Mouse (Mus musculus): ENCODE data around the gene Epb41l1. TPM values are rescaled to one million over a fixed set of nuclear protein-coding genes. Genes with fewer than 3 reads are reported as not detected.
A peak's percentile ranks its signal among the peaks of the same experiment; 100 is the strongest.

The Epb41l1 gene
- polyA plus RNA-seq, 1 experiment from 2014 or later = 18.5 TPM

- 75% methylated on average over 7 of the region's 7 CpGs for WGBS
- Histone ChIP-seq H3K4me2 (ENCODE audit: low read length) (no peak overlapping the region), H3K27ac (ENCODE audit: low read length) (no peak overlapping the region), H3K4me3 (ENCODE audit: low read depth, low read length) (no peak overlapping the region), H3K36me3 (ENCODE audit: control insufficient read depth, insufficient read depth, low read length) (peaks cover 19% of the 10 kb centered on the region), H3K27me3 (ENCODE audit: control insufficient read depth, insufficient read depth, low read depth, low read length) (no peaks in the 10 kb centered on the region), H3K9ac (ENCODE audit: low read depth, low read length) (no peak overlapping the region), H3K4me1 (ENCODE audit: control insufficient read depth, insufficient read depth, low read length) (no peaks in the 10 kb centered on the region), H3K9me3 (replicated peaks; ENCODE audit: control insufficient read depth, low read length, poor library complexity, severe bottlenecking) (no peaks in the 10 kb centered on the region)
- ATAC-seq = no peak
Measured at GRCm38 (mm10) chr2:156540991-156541390, 120.3 kb downstream of the Epb41l1 start.

GRCm38 (mm10) chr2:156542410-156542809 is 121.7 kb downstream of the Epb41l1 start:
- Histone ChIP-seq H3K4me2 (ENCODE audit: low read length) (no peak overlapping the region), H3K27me3 (ENCODE audit: control insufficient read depth, insufficient read depth, low read depth, low read length) (no peaks in the 10 kb centered on the region), H3K36me3 (ENCODE audit: control insufficient read depth, insufficient read depth, low read length) (peaks cover 16% of the 10 kb centered on the region), H3K27ac (ENCODE audit: low read length) (no peak overlapping the region), H3K9ac (ENCODE audit: low read depth, low read length) (no peak overlapping the region), H3K4me3 (ENCODE audit: low read depth, low read length) (no peak overlapping the region), H3K9me3 (replicated peaks; ENCODE audit: control insufficient read depth, low read length, poor library complexity, severe bottlenecking) (no peaks in the 10 kb centered on the region), H3K4me1 (ENCODE audit: control insufficient read depth, insufficient read depth, low read length) (peaks cover 5% of the 10 kb centered on the region)
- 69% methylated on average over 8 of the region's 8 CpGs for WGBS
- ATAC-seq = no peak

GRCm38 (mm10) chr2:156543804-156544203 is 123.1 kb downstream of the Epb41l1 start:
- WGBS = 83% methylated on average over 3 of the region's 3 CpGs
- Histone ChIP-seq H3K4me3 (ENCODE audit: low read depth, low read length) (no peak overlapping the region), H3K4me1 (ENCODE audit: control insufficient read depth, insufficient read depth, low read length) (peaks cover 14% of the 10 kb centered on the region)

GRCm38 (mm10) chr2:156547123-156547891 is 126.6 kb downstream of the Epb41l1 start, which contains the start of gene Aar2:
Gene Aar2, plus strand, starts transcription at chr2:156547584.
- no peaks in the 10 kb centered on the region for H3K9me3 ChIP-seq (replicated peaks; ENCODE audit: control insufficient read depth, low read length, poor library complexity, severe bottlenecking)
- H3K27me3 ChIP-seq (ENCODE audit: control insufficient read depth, insufficient read depth, low read depth, low read length) = no peaks in the 10 kb centered on the region
- H3K4me1 ChIP-seq (ENCODE audit: control insufficient read depth, insufficient read depth, low read length) = peaks cover 18% of the 10 kb centered on the region
- 5% methylated on average over 39 of the region's 39 CpGs for WGBS
- peak within 1 kb of the TSS; percentile 88 for H3K4me3 ChIP-seq (ENCODE audit: low read depth, low read length)
- H3K36me3 ChIP-seq (ENCODE audit: control insufficient read depth, insufficient read depth, low read length) = peaks cover 10% of the 10 kb centered on the region
- peak within 1 kb of the TSS; percentile 90 for H3K4me2 ChIP-seq (ENCODE audit: low read length)
- peak within 1 kb of the TSS; percentile 63 for H3K27ac ChIP-seq (ENCODE audit: low read length)
- peak within 1 kb of the TSS; percentile 92 for H3K9ac ChIP-seq (ENCODE audit: low read depth, low read length)
- ATAC-seq = no peak

More at GRCm38 (mm10) chr2:156543804-156544203, 123.1 kb downstream of the Epb41l1 start:
- Histone ChIP-seq H3K36me3 (ENCODE audit: control insufficient read depth, insufficient read depth, low read length) (peaks cover 13% of the 10 kb centered on the region), H3K27ac (ENCODE audit: low read length) (no peak overlapping the region), H3K9me3 (replicated peaks; ENCODE audit: control insufficient read depth, low read length, poor library complexity, severe bottlenecking) (no peaks in the 10 kb centered on the region), H3K27me3 (ENCODE audit: control insufficient read depth, insufficient read depth, low read depth, low read length) (no peaks in the 10 kb centered on the region), H3K4me2 (ENCODE audit: low read length) (no peak overlapping the region), H3K9ac (ENCODE audit: low read depth, low read length) (no peak overlapping the region)
- no peak for ATAC-seq

GRCm38 (mm10) chr2:156552421-156552820 is 131.7 kb downstream of the Epb41l1 start:
- Histone ChIP-seq H3K9ac (ENCODE audit: low read depth, low read length) (no peak overlapping the region), H3K4me3 (ENCODE audit: low read depth, low read length) (no peak overlapping the region), H3K36me3 (ENCODE audit: control insufficient read depth, insufficient read depth, low read length) (peaks cover 27% of the 10 kb centered on the region), H3K27me3 (ENCODE audit: control insufficient read depth, insufficient read depth, low read depth, low read length) (no peaks in the 10 kb centered on the region), H3K4me2 (ENCODE audit: low read length) (no peak overlapping the region), H3K4me1 (ENCODE audit: control insufficient read depth, insufficient read depth, low read length) (peaks cover 13% of the 10 kb centered on the region), H3K9me3 (replicated peaks; ENCODE audit: control insufficient read depth, low read length, poor library complexity, severe bottlenecking) (no peaks in the 10 kb centered on the region), H3K27ac (ENCODE audit: low read length) (no peak overlapping the region)
- 89% methylated on average over 4 of the region's 4 CpGs for WGBS
- no peak for ATAC-seq

- no peaks in the 10 kb centered on the region for H3K27me3 ChIP-seq (ENCODE audit: control insufficient read depth, insufficient read depth, low read depth, low read length)
- H3K4me2 ChIP-seq (ENCODE audit: low read length) = no peak overlapping the region
- 97% methylated on average over 2 of the region's 2 CpGs for WGBS
- peaks cover 14% of the 10 kb centered on the region for H3K36me3 ChIP-seq (ENCODE audit: control insufficient read depth, insufficient read depth, low read length)
- H3K4me1 ChIP-seq (ENCODE audit: control insufficient read depth, insufficient read depth, low read length) = no peaks in the 10 kb centered on the region
- H3K27ac ChIP-seq (ENCODE audit: low read length) = no peak overlapping the region
- no peak overlapping the region for H3K9ac ChIP-seq (ENCODE audit: low read depth, low read length)
- H3K4me3 ChIP-seq (ENCODE audit: low read depth, low read length) = no peak overlapping the region
- H3K9me3 ChIP-seq (replicated peaks; ENCODE audit: control insufficient read depth, low read length, poor library complexity, severe bottlenecking) = no peaks in the 10 kb centered on the region
- ATAC-seq = no peak
Measured at GRCm38 (mm10) chr2:156561808-156562207, 141.1 kb downstream of the Epb41l1 start.

- Histone ChIP-seq H3K9me3 (replicated peaks; ENCODE audit: control insufficient read depth, low read length, poor library complexity, severe bottlenecking) (no peaks in the 10 kb centered on the region), H3K9ac (ENCODE audit: low read depth, low read length) (no peak overlapping the region), H3K4me3 (ENCODE audit: low read depth, low read length) (no peak overlapping the region), H3K4me2 (ENCODE audit: low read length) (no peak overlapping the region), H3K36me3 (ENCODE audit: control insufficient read depth, insufficient read depth, low read length) (peaks cover 15% of the 10 kb centered on the region), H3K27ac (ENCODE audit: low read length) (no peak overlapping the region), H3K27me3 (ENCODE audit: control insufficient read depth, insufficient read depth, low read depth, low read length) (no peaks in the 10 kb centered on the region), H3K4me1 (ENCODE audit: control insufficient read depth, insufficient read depth, low read length) (no peaks in the 10 kb centered on the region)
- WGBS = 75% methylated on average over 5 of the region's 5 CpGs
- no peak for ATAC-seq
Measured at GRCm38 (mm10) chr2:156563557-156563956, 142.8 kb downstream of the Epb41l1 start.

GRCm38 (mm10) chr2:156566512-156566911 is 145.8 kb downstream of the Epb41l1 start:
- Histone ChIP-seq H3K4me1 (ENCODE audit: control insufficient read depth, insufficient read depth, low read length) (no peaks in the 10 kb centered on the region), H3K9ac (ENCODE audit: low read depth, low read length) (no peak overlapping the region), H3K4me2 (ENCODE audit: low read length) (no peak overlapping the region), H3K27ac (ENCODE audit: low read length) (no peak overlapping the region), H3K36me3 (ENCODE audit: control insufficient read depth, insufficient read depth, low read length) (peaks cover 17% of the 10 kb centered on the region), H3K9me3 (replicated peaks; ENCODE audit: control insufficient read depth, low read length, poor library complexity, severe bottlenecking) (no peaks in the 10 kb centered on the region), H3K27me3 (ENCODE audit: control insufficient read depth, insufficient read depth, low read depth, low read length) (no peaks in the 10 kb centered on the region), H3K4me3 (ENCODE audit: low read depth, low read length) (no peak overlapping the region)
- no peak for ATAC-seq
- 83% methylated on average over 2 of the region's 2 CpGs for WGBS

- no peaks in the 10 kb centered on the region for H3K4me1 ChIP-seq (ENCODE audit: control insufficient read depth, insufficient read depth, low read length)
- no peaks in the 10 kb centered on the region for H3K27me3 ChIP-seq (ENCODE audit: control insufficient read depth, insufficient read depth, low read depth, low read length)
- 94% methylated on average over 7 of the region's 7 CpGs for WGBS
- no peaks in the 10 kb centered on the region for H3K9me3 ChIP-seq (replicated peaks; ENCODE audit: control insufficient read depth, low read length, poor library complexity, severe bottlenecking)
- no peak overlapping the region for H3K4me3 ChIP-seq (ENCODE audit: low read depth, low read length)
- no peak for ATAC-seq
- no peak overlapping the region for H3K27ac ChIP-seq (ENCODE audit: low read length)
- H3K36me3 ChIP-seq (ENCODE audit: control insufficient read depth, insufficient read depth, low read length) = peaks cover 17% of the 10 kb centered on the region
- no peak overlapping the region for H3K9ac ChIP-seq (ENCODE audit: low read depth, low read length)
- H3K4me2 ChIP-seq (ENCODE audit: low read length) = no peak overlapping the region
Measured at GRCm38 (mm10) chr2:156568647-156569046, 147.9 kb downstream of the Epb41l1 start.

Data from midbrain, embryonic 16.5 days (tissue).